Mouse (Mus musculus): ENCODE data around the gene Anapc5. TPM values are rescaled to one million over a fixed set of nuclear protein-coding genes. Genes with fewer than 3 reads are reported as not detected.

Gene Anapc5
- polyA plus RNA-seq (2021) = 305 TPM

- ATAC-seq (peak; percentile 97), DNase-seq (ENCODE audit: low read depth, low spot score) (peak; percentile 92)
- ChIA-PET POLR2A (interaction anchor here (0.9 to 1.0 kb wide), 2 partner anchors 10 to 29 kb away, joined by 4 read pairs; partner anchors contain the start of gene Rnf34), CTCF (interaction anchor here (0.8 to 1.0 kb wide), 2 partner anchors 15 to 18 kb away, joined by 3 read pairs; no protein-coding TSS in a partner anchor)
- no peaks in the 10 kb centered on the region for H3K27me3 ChIP-seq
- TF ChIP-seq CTCF (IDR thresholded peaks at IDR 0.05) = no peak
- in situ Hi-C loops (cut with MboI; ENCODE audit: low pct_unique_long_range_greater_than_20kb) = no loop called here
These were observed at the start of gene Anapc5 for GRCm38 (mm10) chr5:122820777-122821523. Gene Anapc5 (minus strand): TSS chr5:122821339.

- no peak for DNase-seq (ENCODE audit: low read depth, low spot score)
- POLR2A ChIA-PET = interaction anchor here (1.0 kb wide), 1 partner anchor 12 kb away, joined by 3 read pairs; no protein-coding TSS in a partner anchor
- H3K27me3 ChIP-seq = no peaks in the 10 kb centered on the region
- CTCF ChIA-PET = interaction anchor here (1.1 to 1.6 kb wide), 4 partner anchors 10 to 19 kb away, joined by 3 to 5 read pairs (median 4); no protein-coding TSS in a partner anchor
- no peak for TF ChIP-seq CTCF (IDR thresholded peaks at IDR 0.05)
- ATAC-seq = no peak
- in situ Hi-C loops (cut with MboI; ENCODE audit: low pct_unique_long_range_greater_than_20kb) = no loop called here
These were observed 41.9 kb upstream of the Anapc5 start for GRCm38 (mm10) chr5:122863053-122863452.

- peak; percentile 54 for TF ChIP-seq CTCF (IDR thresholded peaks at IDR 0.05)
- DNase-seq (ENCODE audit: low read depth, low spot score) (no peak), ATAC-seq (no peak)
- POLR2A ChIA-PET = no interaction called here
- CTCF ChIA-PET = interaction anchor here (1.1 to 1.5 kb wide), 3 partner anchors 12 to 33 kb away, joined by 3 to 4 read pairs (median 3); no protein-coding TSS in a partner anchor
- in situ Hi-C loops (cut with MboI; ENCODE audit: low pct_unique_long_range_greater_than_20kb) = no loop called here
- H3K27me3 ChIP-seq = no peaks in the 10 kb centered on the region
These were observed 34.7 kb upstream of the Anapc5 start for GRCm38 (mm10) chr5:122855858-122856257.

DNA sequence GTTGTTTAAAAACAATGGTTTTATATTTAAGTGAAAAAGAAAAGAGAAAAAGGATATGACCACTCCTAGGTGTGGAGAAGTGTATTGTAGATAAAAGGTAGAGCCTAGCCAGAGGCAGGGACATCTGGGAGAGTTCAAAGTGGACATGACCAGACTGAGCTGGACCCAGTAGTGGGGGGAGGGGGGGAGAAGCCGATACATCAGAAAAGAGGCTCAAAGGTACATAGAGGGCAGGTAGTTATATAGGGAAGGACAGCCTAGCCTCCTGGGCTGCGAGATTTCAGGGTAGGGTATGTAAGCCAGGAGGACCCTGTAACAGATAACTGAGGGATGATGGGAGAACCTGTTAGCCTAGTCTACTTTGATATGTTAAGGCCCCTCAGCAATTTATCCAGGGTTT, 31.5 kb upstream of the Anapc5 start:
- no peak for TF ChIP-seq CTCF (IDR thresholded peaks at IDR 0.05)
- ChIA-PET POLR2A (interaction anchor here (1.0 to 1.2 kb wide), 2 partner anchors 28 to 36 kb away, joined by 3 to 4 read pairs; no protein-coding TSS in a partner anchor), CTCF (interaction anchor here (0.7 to 1.5 kb wide), 5 partner anchors 9 to 40 kb away, joined by 3 read pairs; no protein-coding TSS in a partner anchor)
- no peak for ATAC-seq
- in situ Hi-C loops (cut with MboI; ENCODE audit: low pct_unique_long_range_greater_than_20kb) = no loop called here
- DNase-seq (ENCODE audit: low read depth, low spot score) = no peak
- H3K27me3 ChIP-seq = no peaks in the 10 kb centered on the region

DNA sequence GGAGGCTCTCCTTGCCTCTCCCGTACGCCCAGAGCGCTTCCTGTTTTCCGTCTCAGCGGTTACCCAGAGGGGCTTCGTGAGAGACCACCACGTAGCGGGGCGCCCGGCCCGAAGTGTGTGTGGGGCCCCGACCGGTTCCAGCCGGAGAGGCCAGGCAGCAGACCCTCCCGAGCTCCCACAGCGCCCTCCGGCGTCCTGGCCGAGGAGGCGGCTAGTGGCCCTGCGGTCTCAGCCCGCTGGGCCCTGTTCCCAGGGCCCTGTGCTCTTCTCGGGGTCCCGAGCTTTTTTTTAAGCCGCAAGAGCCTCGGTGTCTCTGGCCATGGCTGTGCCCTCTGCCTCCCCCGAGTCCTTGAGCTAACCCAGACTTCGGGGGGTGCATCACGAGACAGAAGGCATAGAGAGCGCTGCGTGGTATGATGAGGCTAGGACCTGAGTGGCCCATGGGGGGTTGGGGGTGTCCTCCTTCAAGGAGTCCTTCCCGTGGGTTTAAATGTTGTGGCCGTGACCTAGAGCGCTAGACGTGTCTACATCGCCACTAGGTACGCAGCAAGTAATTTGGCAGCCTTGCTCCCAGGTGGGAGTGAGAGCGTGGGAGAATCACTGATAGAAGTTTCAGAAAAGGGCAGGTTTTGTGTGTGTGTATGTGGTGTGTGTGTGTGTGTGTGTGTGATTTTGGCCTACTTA, 29.3 kb upstream of the Anapc5 start:
- ChIA-PET POLR2A (interaction anchor here (0.8 to 1.4 kb wide), 4 partner anchors 11 to 359 kb away, joined by 3 to 4 read pairs (median 3); no protein-coding TSS in a partner anchor), CTCF (interaction anchor here (1.1 kb wide), 1 partner anchor 19 kb away, joined by 5 read pairs; no protein-coding TSS in a partner anchor)
- ATAC-seq = peak; percentile 59
- in situ Hi-C loops (cut with MboI; ENCODE audit: low pct_unique_long_range_greater_than_20kb) = no loop called here
- H3K27me3 ChIP-seq = no peaks in the 10 kb centered on the region
- peak; percentile 96 for TF ChIP-seq CTCF (IDR thresholded peaks at IDR 0.05)
- DNase-seq (ENCODE audit: low read depth, low spot score) = peak; percentile 9

DNA sequence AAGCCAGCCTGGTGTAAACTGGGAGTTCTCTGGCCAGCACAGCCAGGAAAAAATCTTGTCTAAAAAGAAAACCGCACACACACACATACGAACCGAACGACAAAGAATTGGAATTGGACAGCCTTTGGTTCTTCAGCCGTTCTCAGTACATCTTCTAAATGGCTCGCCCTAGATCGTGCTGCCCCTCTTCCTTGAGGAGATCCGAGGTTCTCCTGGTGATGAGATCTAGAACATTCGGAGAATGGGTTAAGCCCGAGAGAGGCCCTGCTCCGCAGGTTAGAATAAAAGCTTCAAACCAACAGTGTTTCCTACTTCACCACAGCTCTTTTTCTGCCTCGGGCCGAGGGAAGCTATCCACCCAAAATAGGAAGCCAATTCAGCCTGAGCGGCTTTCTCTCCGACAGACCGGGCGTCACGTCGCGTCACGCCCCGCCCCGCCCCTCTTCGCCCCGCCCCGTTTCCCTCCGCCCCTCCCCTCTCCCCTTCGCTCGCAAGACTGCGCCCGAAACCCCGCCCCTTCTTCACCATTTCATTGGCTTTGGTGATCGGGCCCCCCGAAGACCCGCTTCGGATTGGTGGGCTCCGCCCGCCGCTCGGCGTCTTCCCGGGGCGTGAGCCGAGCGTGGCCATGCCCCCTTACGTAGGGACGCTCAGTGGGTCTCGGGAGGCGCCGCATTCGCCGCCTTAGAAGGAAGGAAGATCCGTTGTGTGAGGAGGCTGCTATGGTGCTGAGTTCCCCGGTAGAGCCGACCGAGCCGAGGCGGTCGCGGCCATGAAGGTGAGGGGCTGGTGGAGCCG, 28.6 kb upstream of the Anapc5 start, which contains the start of gene Rnf34:
TSS of gene Rnf34 (plus strand) at position 528 of the 798 bp plus-strand sequence.
- peak; percentile 94 for ATAC-seq
- peak; percentile 85 for DNase-seq (ENCODE audit: low read depth, low spot score)
- H3K27me3 ChIP-seq = no peaks in the 10 kb centered on the region
- in situ Hi-C loops (cut with MboI; ENCODE audit: low pct_unique_long_range_greater_than_20kb) = no loop called here
- POLR2A ChIA-PET = interaction anchor here (0.6 to 1.4 kb wide), 4 partner anchors 12 to 358 kb away, joined by 3 to 4 read pairs (median 4); no protein-coding TSS in a partner anchor
- CTCF ChIA-PET = interaction anchor here (1.1 kb wide), 1 partner anchor 20 kb away, joined by 5 read pairs; no protein-coding TSS in a partner anchor
- TF ChIP-seq CTCF (IDR thresholded peaks at IDR 0.05) = no peak

DNA sequence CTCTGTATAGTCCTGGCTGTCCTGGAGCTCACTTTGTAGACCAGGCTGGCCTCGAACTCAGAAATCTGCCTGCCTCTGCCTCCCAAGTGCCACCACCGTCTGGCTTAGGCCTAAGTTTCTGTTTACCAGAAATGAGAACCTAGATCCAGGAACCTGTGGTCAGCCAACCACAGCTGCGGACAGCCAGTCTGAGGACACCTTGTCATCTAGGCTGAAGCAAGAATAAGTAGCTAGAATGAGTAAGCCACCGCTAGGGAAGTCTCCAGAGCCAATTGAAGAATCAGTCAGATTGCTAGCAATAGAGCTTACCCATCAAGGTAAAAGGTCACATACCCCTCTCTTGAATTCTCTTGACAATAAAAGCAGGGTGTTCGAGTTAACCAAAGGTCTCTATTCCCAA, 22.7 kb upstream of the Anapc5 start:
- CTCF ChIA-PET = interaction anchor here (1.1 kb wide), 1 partner anchor 9 kb away, joined by 4 read pairs; no protein-coding TSS in a partner anchor
- DNase-seq (ENCODE audit: low read depth, low spot score) = no peak
- H3K27me3 ChIP-seq = peaks cover under 1% of the 10 kb centered on the region
- ATAC-seq = no peak
- no peak for TF ChIP-seq CTCF (IDR thresholded peaks at IDR 0.05)
- in situ Hi-C loops (cut with MboI; ENCODE audit: low pct_unique_long_range_greater_than_20kb) = no loop called here
- POLR2A ChIA-PET = no interaction called here

GRCm38 (mm10) chr5:122841126-122841525, 20.0 kb upstream of the Anapc5 start:
- ChIA-PET POLR2A (no interaction called here), CTCF (no interaction called here)
- in situ Hi-C loops (cut with MboI; ENCODE audit: low pct_unique_long_range_greater_than_20kb) = no loop called here
- H3K27me3 ChIP-seq = peaks cover 5% of the 10 kb centered on the region
- ATAC-seq (no peak), DNase-seq (ENCODE audit: low read depth, low spot score) (no peak)
- TF ChIP-seq CTCF (IDR thresholded peaks at IDR 0.05) = no peak

DNA sequence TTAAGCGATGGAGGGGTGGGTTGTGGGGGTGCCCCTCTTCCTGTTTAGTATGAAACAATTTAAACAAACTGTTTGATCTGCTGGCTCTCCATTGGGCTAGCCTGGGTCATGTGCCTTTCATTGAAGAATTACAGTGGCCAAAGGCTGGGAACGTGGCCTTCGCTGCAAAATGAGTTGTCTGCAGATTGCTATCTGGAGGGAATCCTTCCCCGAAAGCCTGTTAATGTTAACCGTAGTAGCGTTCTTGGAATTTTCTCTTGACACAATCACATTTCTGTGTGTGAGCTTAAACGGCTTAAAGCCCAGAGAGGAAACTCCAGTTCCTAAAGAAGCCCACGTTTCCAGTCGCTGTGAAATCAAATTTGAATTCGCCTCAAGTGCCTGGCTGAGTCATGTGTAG, 11.9 kb upstream of the Anapc5 start:
- no peaks in the 10 kb centered on the region for H3K27me3 ChIP-seq
- ATAC-seq (no peak), DNase-seq (ENCODE audit: low read depth, low spot score) (no peak)
- ChIA-PET CTCF (no interaction called here), POLR2A (interaction anchor here (0.7 kb wide), 1 partner anchor 330 kb away, joined by 3 read pairs; no protein-coding TSS in a partner anchor)
- in situ Hi-C loops (cut with MboI; ENCODE audit: low pct_unique_long_range_greater_than_20kb) = no loop called here
- no peak for TF ChIP-seq CTCF (IDR thresholded peaks at IDR 0.05)

- TF ChIP-seq CTCF (IDR thresholded peaks at IDR 0.05) = no peak
- POLR2A ChIA-PET = interaction anchor here (0.7 kb wide), 1 partner anchor 331 kb away, joined by 3 read pairs; no protein-coding TSS in a partner anchor
These were observed 11.4 kb upstream of the Anapc5 start for GRCm38 (mm10) chr5:122832536-122832935.

More at GRCm38 (mm10) chr5:122832536-122832935, 11.4 kb upstream of the Anapc5 start:
- no peak for ATAC-seq
- no peaks in the 10 kb centered on the region for H3K27me3 ChIP-seq
- no peak for DNase-seq (ENCODE audit: low read depth, low spot score)
- CTCF ChIA-PET = no interaction called here
- in situ Hi-C loops (cut with MboI; ENCODE audit: low pct_unique_long_range_greater_than_20kb) = no loop called here

Measured in Patski (cell line).